Mouse (Mus musculus): ENCODE measurements at regions not wholly inside any gene's neighbourhood (a gene's known extent, or its start where the extent isn't known, plus 50 kb on each side); places are given as distances from the start of the nearest gene placed in this dataset.
A peak's percentile ranks its signal among the peaks of the same experiment; 100 is the strongest.

DNA sequence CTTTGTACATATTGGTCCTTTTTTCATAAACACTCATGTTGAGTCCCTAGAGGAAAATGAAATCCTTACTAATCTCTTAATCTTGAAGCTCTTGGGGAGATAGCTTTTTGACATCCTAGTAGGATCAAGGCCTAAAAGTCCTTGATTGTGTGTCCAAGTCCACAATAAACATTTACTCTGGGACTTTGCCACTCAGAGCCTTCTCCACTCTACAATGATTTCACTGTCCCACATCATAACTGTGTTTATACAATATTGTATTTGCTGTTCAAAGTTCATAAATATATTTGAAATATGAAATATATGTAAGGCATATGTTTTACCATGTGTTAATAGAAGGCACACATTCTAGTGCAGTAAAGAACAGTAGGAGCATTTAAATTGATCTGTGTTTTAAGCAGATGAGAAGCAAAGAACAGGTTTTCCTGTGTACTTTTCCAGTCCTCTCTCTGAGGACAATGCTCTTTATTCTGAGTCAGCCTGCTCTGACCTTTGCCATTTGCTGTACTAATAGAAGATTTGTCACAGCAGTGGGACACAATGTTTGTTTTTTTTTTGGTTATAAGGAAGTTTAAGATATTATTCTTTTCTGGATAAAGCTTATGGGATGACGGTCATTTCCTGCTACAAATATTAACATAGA is 130.7 kb upstream of the Gprin3 start:
- Histone ChIP-seq H3K36me3 (ENCODE audit: control insufficient read depth, insufficient read depth, low read length) (no peaks in the 10 kb centered on the region), H3K4me1 (ENCODE audit: control insufficient read depth, insufficient read depth, low read length) (no peaks in the 10 kb centered on the region), H3K27ac (ENCODE audit: low read length) (no peak overlapping the region), H3K9ac (ENCODE audit: low read depth, low read length) (no peak overlapping the region), H3K4me2 (ENCODE audit: low read depth, low read length) (no peak overlapping the region), H3K27me3 (replicated peaks; ENCODE audit: control insufficient read depth, insufficient read depth, low read length) (no peaks in the 10 kb centered on the region), H3K4me3 (ENCODE audit: low read length) (no peak overlapping the region), H3K9me3 (ENCODE audit: control insufficient read depth, low read length) (no peaks in the 10 kb centered on the region)
- WGBS, result 81% methylated on average over 1 of the region's 1 CpGs
- ATAC-seq, result no peak

DNA sequence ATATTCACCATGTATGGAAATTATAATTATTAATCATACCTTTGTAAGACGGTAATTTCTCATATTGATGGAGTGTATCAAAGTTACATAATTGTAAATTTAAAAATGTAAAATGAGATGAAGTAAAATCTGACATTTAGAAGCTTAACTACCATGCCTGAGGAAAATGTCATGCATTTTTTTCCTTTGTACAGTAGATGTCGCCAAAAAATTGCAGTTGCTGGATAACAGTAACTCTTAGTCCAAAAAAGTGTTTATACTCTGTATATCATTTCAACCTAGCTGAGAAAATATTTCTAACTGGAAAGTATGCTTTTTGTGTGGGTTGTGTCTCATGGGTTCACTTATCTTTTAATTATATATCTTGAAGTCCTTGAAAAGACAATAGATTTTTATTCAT is 110.9 kb upstream of the Gprin3 start:
- Histone ChIP-seq H3K4me2 (ENCODE audit: low read depth, low read length) (no peak overlapping the region), H3K4me1 (ENCODE audit: control insufficient read depth, insufficient read depth, low read length) (no peaks in the 10 kb centered on the region), H3K36me3 (ENCODE audit: control insufficient read depth, insufficient read depth, low read length) (no peaks in the 10 kb centered on the region), H3K9ac (ENCODE audit: low read depth, low read length) (no peak overlapping the region), H3K4me3 (ENCODE audit: low read length) (no peak overlapping the region), H3K9me3 (ENCODE audit: control insufficient read depth, low read length) (no peaks in the 10 kb centered on the region), H3K27me3 (replicated peaks; ENCODE audit: control insufficient read depth, insufficient read depth, low read length) (no peaks in the 10 kb centered on the region), H3K27ac (ENCODE audit: low read length) (no peak overlapping the region)
- ATAC-seq, result no peak
- WGBS, result 68% methylated on average over 2 of the region's 2 CpGs

DNA sequence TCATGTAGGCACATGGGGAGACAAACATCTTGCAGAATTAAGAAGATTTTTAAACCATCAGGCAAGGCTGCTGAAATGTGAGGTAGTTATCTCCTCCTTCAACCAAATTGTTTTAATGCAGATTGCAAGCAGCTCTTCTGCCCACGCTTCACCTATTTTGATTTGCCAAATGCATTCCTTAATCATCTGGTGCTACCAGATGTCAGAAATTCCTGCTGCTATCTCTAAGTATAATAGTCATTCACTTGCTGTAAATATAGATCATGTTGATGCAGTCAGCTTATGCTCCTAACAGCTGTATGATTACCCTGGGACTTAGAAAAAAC is 98.8 kb upstream of the Gprin3 start:
- no peaks in the 10 kb centered on the region for H3K9me3 ChIP-seq (ENCODE audit: control insufficient read depth, low read length)
- no peaks in the 10 kb centered on the region for H3K36me3 ChIP-seq (ENCODE audit: control insufficient read depth, insufficient read depth, low read length)
- 51% methylated on average over 1 of the region's 1 CpGs for WGBS
- H3K9ac ChIP-seq (ENCODE audit: low read depth, low read length), result no peak overlapping the region
- no peak for ATAC-seq
- H3K27me3 ChIP-seq (replicated peaks; ENCODE audit: control insufficient read depth, insufficient read depth, low read length), result no peaks in the 10 kb centered on the region
- no peak overlapping the region for H3K4me2 ChIP-seq (ENCODE audit: low read depth, low read length)
- no peaks in the 10 kb centered on the region for H3K4me1 ChIP-seq (ENCODE audit: control insufficient read depth, insufficient read depth, low read length)
- no peak overlapping the region for H3K4me3 ChIP-seq (ENCODE audit: low read length)
- no peak overlapping the region for H3K27ac ChIP-seq (ENCODE audit: low read length)

DNA sequence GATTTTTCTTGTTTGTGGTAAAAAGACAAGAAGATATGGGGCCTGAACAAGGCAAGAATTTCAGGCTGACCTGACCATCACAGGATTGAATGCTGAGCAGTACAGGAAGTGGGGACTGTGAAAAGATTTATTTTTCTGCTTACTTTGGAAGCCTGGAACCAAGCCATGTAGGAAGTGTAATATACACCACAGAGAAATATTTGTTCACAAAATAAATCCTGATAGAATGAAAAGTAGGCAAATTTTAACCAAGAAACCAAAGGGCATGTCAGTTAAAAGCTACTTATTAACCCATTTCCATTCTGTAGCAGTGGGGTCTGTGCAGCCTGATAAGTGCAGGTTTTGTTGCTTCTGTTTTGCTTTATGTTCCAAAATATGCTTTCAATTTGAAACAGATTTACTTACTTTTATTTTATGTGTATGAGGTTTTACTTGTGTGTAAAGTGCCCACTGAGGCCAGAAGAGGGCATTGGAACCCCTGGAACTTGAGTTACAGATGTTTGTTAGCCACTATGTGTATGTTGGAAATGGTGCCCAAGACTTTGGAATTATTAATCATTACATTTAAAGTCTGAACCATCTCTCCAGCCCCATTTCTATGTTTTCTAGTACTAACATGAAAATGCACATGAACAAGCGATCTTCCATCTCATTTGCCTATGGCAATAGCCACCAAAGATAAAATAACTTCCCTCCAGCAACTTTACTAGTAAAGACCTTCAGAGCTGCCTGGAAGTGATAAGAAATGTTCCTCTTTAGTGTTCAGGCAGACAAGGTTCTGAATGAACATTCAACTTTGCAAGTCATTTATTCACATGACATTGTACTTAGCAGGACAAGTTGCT is 98.2 kb upstream of the Gprin3 start:
- Histone ChIP-seq H3K4me2 (ENCODE audit: low read depth, low read length) (no peak overlapping the region), H3K4me3 (ENCODE audit: low read length) (no peak overlapping the region), H3K27me3 (replicated peaks; ENCODE audit: control insufficient read depth, insufficient read depth, low read length) (no peaks in the 10 kb centered on the region), H3K36me3 (ENCODE audit: control insufficient read depth, insufficient read depth, low read length) (no peaks in the 10 kb centered on the region), H3K9me3 (ENCODE audit: control insufficient read depth, low read length) (no peaks in the 10 kb centered on the region), H3K9ac (ENCODE audit: low read depth, low read length) (no peak overlapping the region), H3K4me1 (ENCODE audit: control insufficient read depth, insufficient read depth, low read length) (no peaks in the 10 kb centered on the region), H3K27ac (ENCODE audit: low read length) (no peak overlapping the region)
- peak; percentile 89 for ATAC-seq
- 80% methylated on average over 1 of the region's 1 CpGs for WGBS

DNA sequence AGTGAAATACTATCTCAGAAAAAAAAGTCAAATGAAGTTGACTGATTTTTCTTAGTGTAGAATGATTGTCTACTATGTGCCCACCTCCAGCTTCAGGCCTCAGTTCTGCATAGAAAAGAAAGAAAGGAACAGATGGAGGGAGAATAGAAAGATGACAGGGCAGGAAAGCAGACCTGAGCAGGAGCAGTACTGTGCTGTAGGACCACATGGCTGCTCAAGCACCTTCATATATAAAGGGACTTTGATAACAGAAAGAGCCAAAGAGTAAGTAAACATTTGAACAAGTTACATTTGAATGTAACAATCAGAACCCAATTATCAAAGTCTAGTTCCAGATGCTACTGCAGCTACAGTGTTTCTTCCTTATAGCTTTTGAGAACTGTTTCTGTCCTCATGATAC is 96.9 kb upstream of the Gprin3 start:
- no peaks in the 10 kb centered on the region for H3K9me3 ChIP-seq (ENCODE audit: control insufficient read depth, low read length)
- no peak overlapping the region for H3K9ac ChIP-seq (ENCODE audit: low read depth, low read length)
- peak; percentile 76 for ATAC-seq
- H3K4me1 ChIP-seq (ENCODE audit: control insufficient read depth, insufficient read depth, low read length), result no peaks in the 10 kb centered on the region
- H3K4me2 ChIP-seq (ENCODE audit: low read depth, low read length), result no peak overlapping the region
- no peak overlapping the region for H3K27ac ChIP-seq (ENCODE audit: low read length)
- no peak overlapping the region for H3K4me3 ChIP-seq (ENCODE audit: low read length)
- H3K36me3 ChIP-seq (ENCODE audit: control insufficient read depth, insufficient read depth, low read length), result no peaks in the 10 kb centered on the region
- no peaks in the 10 kb centered on the region for H3K27me3 ChIP-seq (replicated peaks; ENCODE audit: control insufficient read depth, insufficient read depth, low read length)

DNA sequence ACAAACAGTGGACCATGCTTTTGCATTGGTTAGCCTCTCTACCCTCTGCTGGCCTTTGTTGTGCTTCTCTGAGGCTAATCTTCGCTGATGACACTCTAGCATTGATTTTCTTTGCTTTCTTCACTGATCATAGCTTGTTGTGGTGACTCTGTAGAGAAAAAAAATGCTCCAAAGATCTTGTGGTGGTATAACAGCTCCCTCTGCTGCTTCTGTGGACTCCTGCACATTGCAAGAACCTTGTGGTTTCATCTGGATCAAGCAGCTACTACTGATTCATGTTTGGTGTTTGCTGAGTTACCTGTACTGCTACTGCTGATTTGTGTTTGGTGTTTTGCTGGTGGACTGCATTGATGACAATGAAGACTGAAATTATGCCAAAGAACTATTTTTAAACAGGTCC is 74.7 kb upstream of the Gprin3 start:
- no peak for ATAC-seq
- Histone ChIP-seq H3K4me1 (ENCODE audit: control insufficient read depth, insufficient read depth, low read length) (no peaks in the 10 kb centered on the region), H3K36me3 (ENCODE audit: control insufficient read depth, insufficient read depth, low read length) (no peaks in the 10 kb centered on the region), H3K27ac (ENCODE audit: low read length) (no peak overlapping the region), H3K27me3 (replicated peaks; ENCODE audit: control insufficient read depth, insufficient read depth, low read length) (no peaks in the 10 kb centered on the region), H3K9ac (ENCODE audit: low read depth, low read length) (no peak overlapping the region), H3K4me2 (ENCODE audit: low read depth, low read length) (no peak overlapping the region), H3K4me3 (ENCODE audit: low read length) (no peak overlapping the region), H3K9me3 (ENCODE audit: control insufficient read depth, low read length) (no peaks in the 10 kb centered on the region)
- WGBS, result 50% methylated on average over 1 of the region's 1 CpGs

- peak; percentile 94 for ATAC-seq
- Histone ChIP-seq H3K27me3 (replicated peaks; ENCODE audit: control insufficient read depth, insufficient read depth, low read length) (no peaks in the 10 kb centered on the region), H3K4me1 (ENCODE audit: control insufficient read depth, insufficient read depth, low read length) (no peaks in the 10 kb centered on the region), H3K4me2 (ENCODE audit: low read depth, low read length) (no peak overlapping the region), H3K4me3 (ENCODE audit: low read length) (no peak overlapping the region), H3K36me3 (ENCODE audit: control insufficient read depth, insufficient read depth, low read length) (no peaks in the 10 kb centered on the region), H3K9me3 (ENCODE audit: control insufficient read depth, low read length) (no peaks in the 10 kb centered on the region), H3K27ac (ENCODE audit: low read length) (no peak overlapping the region), H3K9ac (ENCODE audit: low read depth, low read length) (no peak overlapping the region)
- 57% methylated on average over 1 of the region's 1 CpGs for WGBS
Measured at GRCm38 (mm10) chr6:59498800-59499199, 72.7 kb upstream of the Gprin3 start.

- H3K4me2 ChIP-seq (ENCODE audit: low read depth, low read length), result no peak overlapping the region
- peak; percentile 53 for ATAC-seq
- H3K36me3 ChIP-seq (ENCODE audit: control insufficient read depth, insufficient read depth, low read length), result no peaks in the 10 kb centered on the region
- WGBS, result 32% methylated on average over 7 of the region's 7 CpGs
- H3K9ac ChIP-seq (ENCODE audit: low read depth, low read length), result no peak overlapping the region
- no peaks in the 10 kb centered on the region for H3K27me3 ChIP-seq (replicated peaks; ENCODE audit: control insufficient read depth, insufficient read depth, low read length)
- no peak overlapping the region for H3K4me3 ChIP-seq (ENCODE audit: low read length)
- H3K4me1 ChIP-seq (ENCODE audit: control insufficient read depth, insufficient read depth, low read length), result no peaks in the 10 kb centered on the region
- no peak overlapping the region for H3K27ac ChIP-seq (ENCODE audit: low read length)
- H3K9me3 ChIP-seq (ENCODE audit: control insufficient read depth, low read length), result no peaks in the 10 kb centered on the region
Measured at GRCm38 (mm10) chr6:59498079-59498478, 72.0 kb upstream of the Gprin3 start.

DNA sequence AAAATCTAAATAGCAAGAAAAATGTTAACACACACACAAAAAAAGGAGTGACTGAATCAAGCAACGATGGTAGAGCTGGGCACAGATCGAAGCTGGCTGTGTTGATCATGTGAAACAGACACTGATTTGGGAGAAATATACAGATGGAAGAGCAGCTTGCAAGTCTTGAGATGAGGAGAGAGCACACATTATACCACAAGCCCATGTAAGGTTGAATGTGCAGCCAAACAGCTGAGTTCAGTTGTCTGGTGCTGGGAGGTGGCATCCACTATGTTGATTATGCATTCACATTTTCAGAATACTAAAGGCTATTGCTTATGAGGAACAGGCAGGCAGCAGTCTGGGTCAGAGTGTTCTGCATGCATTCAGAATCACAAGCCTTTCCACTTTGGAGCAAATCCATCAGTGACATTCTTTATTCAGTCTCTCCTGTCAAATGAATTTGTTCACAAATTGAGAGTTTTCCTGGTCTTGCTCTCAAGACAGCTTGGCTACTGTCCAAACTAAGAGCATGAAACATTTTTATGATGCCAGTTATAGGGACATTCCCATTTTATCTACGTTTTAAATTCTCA is 63.0 kb upstream of the Gprin3 start:
- Histone ChIP-seq H3K27me3 (replicated peaks; ENCODE audit: control insufficient read depth, insufficient read depth, low read length) (no peaks in the 10 kb centered on the region), H3K4me1 (ENCODE audit: control insufficient read depth, insufficient read depth, low read length) (no peaks in the 10 kb centered on the region), H3K36me3 (ENCODE audit: control insufficient read depth, insufficient read depth, low read length) (no peaks in the 10 kb centered on the region), H3K27ac (ENCODE audit: low read length) (no peak overlapping the region), H3K9ac (ENCODE audit: low read depth, low read length) (no peak overlapping the region), H3K9me3 (ENCODE audit: control insufficient read depth, low read length) (no peaks in the 10 kb centered on the region), H3K4me3 (ENCODE audit: low read length) (no peak overlapping the region), H3K4me2 (ENCODE audit: low read depth, low read length) (no peak overlapping the region)
- WGBS, result 78% methylated on average over 3 of the region's 3 CpGs
- no peak for ATAC-seq
